Mouse (Mus musculus) ES-E14 (cell line): ENCODE measurements around the gene Cd81.

Experiments used
- CHD2 ChIP-seq: IDR thresholded peaks from 2 replicates; pipeline ENCODE4 v1.6.1; 2014; ENCODE audit warnings: mild to moderate bottlenecking, low read depth, low read length, inconsistent platforms
- HCFC1 ChIP-seq: IDR thresholded peaks from 2 replicates; pipeline ENCODE4 v1.6.1; 2012; ENCODE audit warnings: low read length, inconsistent platforms, borderline replicate concordance; ENCODE audit not compliant: insufficient read depth

GRCm38 (mm10) chr7:143058221-143058697 lies 5.7 kb downstream of the Cd81 start:
- no peak for TF ChIP-seq CHD2
- TF ChIP-seq HCFC1, result no peak
